Mouse (Mus musculus) liver, postnatal 0 days (tissue): ENCODE results near the gene Fut11.

Experiments
- CTCF ChIP-seq: sonication (generic); IDR thresholded peaks from 2 replicates; pipeline ENCODE4 v1.5.1; 2016; ENCODE audit warnings: antibody characterized with exemption, low read depth
- EP300 ChIP-seq: IDR thresholded peaks from 2 replicates; pipeline ENCODE4 v1.6.1; 2016; ENCODE audit warnings: antibody characterized with exemption, low read depth, mild to moderate bottlenecking

- TF ChIP-seq EP300 (no peak), CTCF (no peak)
Observed at GRCm38 (mm10) chr14:20651000-20651399, 43.8 kb upstream of the Fut11 start.
